Mouse (Mus musculus) neural tube, embryonic 14.5 days (tissue): ENCODE measurements at regions not wholly inside any gene's neighbourhood (a gene's known extent, or its start where the extent isn't known, plus 50 kb on each side); places are given as distances from the start of the nearest gene placed in this dataset.

Experiments used
- ATAC-seq: fragments of 200-750 bp; cut with Nextera tagmentation; 2 replicates; pipeline ENCODE4 v1.8.0; 2017; ENCODE audit warnings: low read depth, mild to moderate bottlenecking, moderate TSS enrichment, moderate library complexity
- H3K27ac ChIP-seq: fragments of 300-500 bp; sonication (generic); 2 replicates; pipeline ENCODE4 v1.5.1; 2014; ENCODE audit warnings: low read depth, mild to moderate bottlenecking, control low read depth, low read length, moderate library complexity, mixed read lengths
- H3K27me3 ChIP-seq: fragments of 300-500 bp; sonication (generic); 2 replicates; pipeline ENCODE4 v1.6.1; 2014; ENCODE audit warnings: low read length; ENCODE audit not compliant: control insufficient read depth, insufficient read depth
- H3K36me3 ChIP-seq: fragments of 300-500 bp; sonication (generic); 2 replicates; pipeline ENCODE4 v1.6.1; 2014; ENCODE audit warnings: low read length, mixed read lengths; ENCODE audit not compliant: control insufficient read depth, insufficient read depth
- H3K4me1 ChIP-seq: fragments of 300-500 bp; sonication (generic); 2 replicates; pipeline ENCODE4 v1.6.1; 2014; ENCODE audit warnings: low read length; ENCODE audit not compliant: control insufficient read depth, insufficient read depth
- H3K4me2 ChIP-seq: fragments of 300-500 bp; sonication (generic); 2 replicates; pipeline ENCODE4 v1.6.1; 2014; ENCODE audit warnings: mild to moderate bottlenecking, low read depth, low read length, control low read depth
- H3K4me3 ChIP-seq: fragments of 300-500 bp; sonication (generic); 2 replicates; pipeline ENCODE4 v1.5.1; 2014; ENCODE audit warnings: low read depth, low read length, control low read depth, mixed read lengths
- H3K9ac ChIP-seq: fragments of 300-500 bp; sonication (generic); replicated peaks from 2 replicates; pipeline ENCODE4 v1.6.1; 2014; ENCODE audit warnings: low read depth, mild to moderate bottlenecking, control low read depth, low read length, mixed read lengths
- H3K9me3 ChIP-seq: fragments of 300-500 bp; sonication (generic); 2 replicates; pipeline ENCODE4 v1.6.1; 2016; ENCODE audit warnings: low read length; ENCODE audit not compliant: control insufficient read depth
- WGBS: fragments of 180-500 bp; shearing (Covaris S2); extraction: QIAGEN DNeasy Blood & Tissue Kit; methylation state at CpG from one replicate; pipeline ENCODE4 v1.1.7; 2014; 5-methylcytosine and 5-hydroxymethylcytosine counted together

GRCm38 (mm10) chr17:88864214-88864613, 72.4 kb upstream of the Lhcgr start:
- Histone ChIP-seq H3K27ac (no peak overlapping the region), H3K9me3 (no peaks in the 10 kb centered on the region), H3K36me3 (no peaks in the 10 kb centered on the region), H3K9ac (no peak overlapping the region), H3K4me1 (no peaks in the 10 kb centered on the region), H3K4me2 (no peak overlapping the region), H3K4me3 (no peak overlapping the region), H3K27me3 (no peaks in the 10 kb centered on the region)
- WGBS = 86% methylated on average over 5 of the region's 5 CpGs
- ATAC-seq = no peak

- no peak for ATAC-seq
- Histone ChIP-seq H3K4me1 (no peaks in the 10 kb centered on the region), H3K9me3 (no peaks in the 10 kb centered on the region), H3K4me3 (no peak overlapping the region), H3K27ac (no peak overlapping the region), H3K9ac (no peak overlapping the region), H3K27me3 (no peaks in the 10 kb centered on the region), H3K36me3 (no peaks in the 10 kb centered on the region), H3K4me2 (no peak overlapping the region)
- 91% methylated on average over 2 of the region's 2 CpGs for WGBS
These were observed 69.3 kb upstream of the Lhcgr start for GRCm38 (mm10) chr17:88861128-88861527.

GRCm38 (mm10) chr17:88860576-88860975, 68.8 kb upstream of the Lhcgr start:
- no peak for ATAC-seq
- H3K9me3 ChIP-seq = no peaks in the 10 kb centered on the region
- H3K27ac ChIP-seq = no peak overlapping the region
- no peak overlapping the region for H3K9ac ChIP-seq
- WGBS = 90% methylated on average over 1 of the region's 1 CpGs
- H3K36me3 ChIP-seq = no peaks in the 10 kb centered on the region
- H3K4me3 ChIP-seq = no peak overlapping the region
- no peak overlapping the region for H3K4me2 ChIP-seq
- no peaks in the 10 kb centered on the region for H3K27me3 ChIP-seq
- H3K4me1 ChIP-seq = no peaks in the 10 kb centered on the region

GRCm38 (mm10) chr17:88858666-88859065, 66.9 kb upstream of the Lhcgr start:
- H3K9ac ChIP-seq = no peak overlapping the region
- ATAC-seq = no peak
- H3K4me1 ChIP-seq = no peaks in the 10 kb centered on the region
- no peaks in the 10 kb centered on the region for H3K36me3 ChIP-seq
- 0 out of 2 replicates have a peak overlapping the region, but pooled peaks have one; percentile 34 for H3K27ac ChIP-seq
- no peak overlapping the region for H3K4me2 ChIP-seq
- H3K27me3 ChIP-seq = no peaks in the 10 kb centered on the region
- H3K4me3 ChIP-seq = no peak overlapping the region
- 57% methylated on average over 4 of the region's 4 CpGs for WGBS
- H3K9me3 ChIP-seq = no peaks in the 10 kb centered on the region

GRCm38 (mm10) chr17:88847255-88847654, 55.5 kb upstream of the Lhcgr start:
- H3K27ac ChIP-seq = no peak overlapping the region
- H3K4me2 ChIP-seq = no peak overlapping the region
- H3K9ac ChIP-seq = no peak overlapping the region
- H3K4me1 ChIP-seq = no peaks in the 10 kb centered on the region
- 62% methylated on average over 2 of the region's 2 CpGs for WGBS
- no peaks in the 10 kb centered on the region for H3K27me3 ChIP-seq
- no peak overlapping the region for H3K4me3 ChIP-seq
- no peaks in the 10 kb centered on the region for H3K9me3 ChIP-seq
- no peaks in the 10 kb centered on the region for H3K36me3 ChIP-seq
- ATAC-seq = no peak

- WGBS = 92% methylated on average over 7 of the region's 7 CpGs
- Histone ChIP-seq H3K4me2 (no peak overlapping the region), H3K27me3 (no peaks in the 10 kb centered on the region), H3K36me3 (no peaks in the 10 kb centered on the region), H3K4me1 (no peaks in the 10 kb centered on the region), H3K9me3 (no peaks in the 10 kb centered on the region), H3K4me3 (no peak overlapping the region), H3K9ac (no peak overlapping the region), H3K27ac (no peak overlapping the region)
- ATAC-seq = no peak
These were observed 53.5 kb upstream of the Lhcgr start for GRCm38 (mm10) chr17:88845278-88845677.
